Mouse (Mus musculus): ENCODE measurements around the gene Cep295nl. TPM values are rescaled to one million over a fixed set of nuclear protein-coding genes. Genes with fewer than 3 reads are reported as not detected.
"Not testable (repeated sequence)": the region's sequence is repeated elsewhere in the genome, so short reads cannot be mapped to it uniquely, and the experiment has no call there.

The Cep295nl gene
- 0.13 and 0.31 TPM in 2 replicates for polyA plus RNA-seq (2015; fragmentation: Nextera tagmentation; extraction: Ambion mirVana)

GRCm38 (mm10) chr11:118342400-118342981, at the start of gene Cep295nl:
Gene Cep295nl (minus strand): TSS chr11:118342500.
- Histone ChIP-seq H3K9ac (no peak within 1 kb of the TSS), H3K4me2 (peak within 1 kb of the TSS; percentile 36), H3K27me3 (no peaks in the 10 kb centered on the region), H3K4me3 (no peak within 1 kb of the TSS), H3K4me1 (peaks cover 58% of the 10 kb centered on the region), H3K36me3 (ENCODE audit: poor library complexity, severe bottlenecking) (no peaks in the 10 kb centered on the region), H3K9me3 (replicated peaks) (no peaks in the 10 kb centered on the region), H3K27ac (peak within 1 kb of the TSS; percentile 58)
- ATAC-seq = no peak
- WGBS = 40% methylated on average over 7 of the region's 7 CpGs

- WGBS = 92% methylated on average over 13 of the region's 13 CpGs
- not testable (repeated sequence) for H3K9ac ChIP-seq
Observed at GRCm38 (mm10) chr11:118387816-118388215, 45.5 kb upstream of the Cep295nl start.

GRCm38 (mm10) chr11:118379251-118380009, 37.1 kb upstream of the Cep295nl start:
- H3K4me2 ChIP-seq = no peak overlapping the region
- H3K9me3 ChIP-seq (replicated peaks) = no peaks in the 10 kb centered on the region
- no peak overlapping the region for H3K27ac ChIP-seq
- H3K9ac ChIP-seq = no peak overlapping the region
- ATAC-seq = no peak
- no peaks in the 10 kb centered on the region for H3K36me3 ChIP-seq (ENCODE audit: poor library complexity, severe bottlenecking)
- 46% methylated on average over 11 of the region's 11 CpGs for WGBS
- H3K27me3 ChIP-seq = no peaks in the 10 kb centered on the region
- peaks cover 9% of the 10 kb centered on the region; the same call in 1 of the 2 replicates for H3K4me1 ChIP-seq
- H3K4me3 ChIP-seq = no peak overlapping the region

More at GRCm38 (mm10) chr11:118387816-118388215, 45.5 kb upstream of the Cep295nl start:
- H3K9me3 ChIP-seq (replicated peaks); H3K27me3 ChIP-seq; ATAC-seq; H3K4me3 ChIP-seq; H3K4me1 ChIP-seq; H3K36me3 ChIP-seq (ENCODE audit: poor library complexity, severe bottlenecking); H3K4me2 ChIP-seq; H3K27ac ChIP-seq: not testable (repeated sequence)

- no peak overlapping the region for H3K9ac ChIP-seq
- H3K36me3 ChIP-seq (ENCODE audit: poor library complexity, severe bottlenecking) = no peaks in the 10 kb centered on the region
- H3K9me3 ChIP-seq (replicated peaks) = no peaks in the 10 kb centered on the region
- 86% methylated on average over 6 of the region's 6 CpGs for WGBS
- no peak overlapping the region for H3K27ac ChIP-seq
- H3K27me3 ChIP-seq = no peaks in the 10 kb centered on the region
- no peak overlapping the region for H3K4me2 ChIP-seq
- H3K4me3 ChIP-seq = no peak overlapping the region
- ATAC-seq = no peak
- H3K4me1 ChIP-seq = peaks cover 9% of the 10 kb centered on the region; the same call in 1 of the 2 replicates
Observed at GRCm38 (mm10) chr11:118378656-118379055, 36.4 kb upstream of the Cep295nl start.

GRCm38 (mm10) chr11:118376323-118376722, 34.0 kb upstream of the Cep295nl start:
- H3K27ac ChIP-seq; H3K9ac ChIP-seq; H3K4me2 ChIP-seq; H3K4me1 ChIP-seq; H3K9me3 ChIP-seq (replicated peaks); H3K36me3 ChIP-seq (ENCODE audit: poor library complexity, severe bottlenecking); ATAC-seq; H3K4me3 ChIP-seq; H3K27me3 ChIP-seq: not testable (repeated sequence)

GRCm38 (mm10) chr11:118375881-118376280, 33.6 kb upstream of the Cep295nl start:
- no peak overlapping the region for H3K4me2 ChIP-seq
- no peak for ATAC-seq
- H3K4me3 ChIP-seq = no peak overlapping the region
- no peaks in the 10 kb centered on the region for H3K27me3 ChIP-seq
- 88% methylated on average over 5 of the region's 5 CpGs for WGBS
- no peak overlapping the region for H3K9ac ChIP-seq
- no peaks in the 10 kb centered on the region for H3K36me3 ChIP-seq (ENCODE audit: poor library complexity, severe bottlenecking)
- no peak overlapping the region for H3K27ac ChIP-seq
- H3K9me3 ChIP-seq (replicated peaks) = no peaks in the 10 kb centered on the region
- H3K4me1 ChIP-seq = peaks cover 9% of the 10 kb centered on the region; the same call in 1 of the 2 replicates

- no peak overlapping the region for H3K27ac ChIP-seq
- no peak overlapping the region for H3K9ac ChIP-seq
- H3K4me1 ChIP-seq = peaks cover 9% of the 10 kb centered on the region; the same call in 1 of the 2 replicates
- no peak overlapping the region for H3K4me2 ChIP-seq
- ATAC-seq = no peak
- WGBS = 92% methylated on average over 8 of the region's 8 CpGs
- H3K4me3 ChIP-seq = no peak overlapping the region
- H3K27me3 ChIP-seq = no peaks in the 10 kb centered on the region
- H3K36me3 ChIP-seq (ENCODE audit: poor library complexity, severe bottlenecking) = no peaks in the 10 kb centered on the region
- no peaks in the 10 kb centered on the region for H3K9me3 ChIP-seq (replicated peaks)
Observed at GRCm38 (mm10) chr11:118375461-118375860, 33.2 kb upstream of the Cep295nl start.

- Histone ChIP-seq H3K27ac (no peak overlapping the region), H3K4me3 (no peak overlapping the region), H3K36me3 (ENCODE audit: poor library complexity, severe bottlenecking) (no peaks in the 10 kb centered on the region), H3K9me3 (replicated peaks) (no peaks in the 10 kb centered on the region), H3K27me3 (no peaks in the 10 kb centered on the region), H3K4me2 (no peak overlapping the region), H3K4me1 (peaks cover 9% of the 10 kb centered on the region; the same call in 1 of the 2 replicates), H3K9ac (no peak overlapping the region)
- ATAC-seq = no peak
Observed at GRCm38 (mm10) chr11:118375006-118375405, 32.7 kb upstream of the Cep295nl start.

- Histone ChIP-seq H3K27me3 (no peaks in the 10 kb centered on the region), H3K9ac (no peak overlapping the region), H3K36me3 (ENCODE audit: poor library complexity, severe bottlenecking) (no peaks in the 10 kb centered on the region), H3K27ac (no peak overlapping the region), H3K4me2 (no peak overlapping the region), H3K9me3 (replicated peaks) (no peaks in the 10 kb centered on the region), H3K4me3 (no peak overlapping the region), H3K4me1 (peaks cover 9% of the 10 kb centered on the region; the same call in 1 of the 2 replicates)
- WGBS = 72% methylated on average over 5 of the region's 5 CpGs
- ATAC-seq = no peak
Observed at GRCm38 (mm10) chr11:118374506-118374905, 32.2 kb upstream of the Cep295nl start.

GRCm38 (mm10) chr11:118372641-118373040, 30.3 kb upstream of the Cep295nl start:
- no peaks in the 10 kb centered on the region for H3K36me3 ChIP-seq (ENCODE audit: poor library complexity, severe bottlenecking)
- no peak overlapping the region for H3K4me2 ChIP-seq
- H3K27ac ChIP-seq = no peak overlapping the region
- no peak overlapping the region for H3K4me3 ChIP-seq
- no peak overlapping the region for H3K9ac ChIP-seq
- H3K9me3 ChIP-seq (replicated peaks) = no peaks in the 10 kb centered on the region
- no peak for ATAC-seq
- WGBS = 45% methylated on average over 7 of the region's 7 CpGs
- peaks cover 9% of the 10 kb centered on the region; the same call in 1 of the 2 replicates for H3K4me1 ChIP-seq
- no peaks in the 10 kb centered on the region for H3K27me3 ChIP-seq

GRCm38 (mm10) chr11:118371876-118372275, 29.6 kb upstream of the Cep295nl start:
- no peak overlapping the region for H3K9ac ChIP-seq
- no peaks in the 10 kb centered on the region for H3K27me3 ChIP-seq
- H3K4me3 ChIP-seq = no peak overlapping the region
- H3K4me2 ChIP-seq = no peak overlapping the region
- WGBS = 90% methylated on average over 7 of the region's 7 CpGs
- peaks cover 9% of the 10 kb centered on the region; the same call in 1 of the 2 replicates for H3K4me1 ChIP-seq
- no peaks in the 10 kb centered on the region for H3K36me3 ChIP-seq (ENCODE audit: poor library complexity, severe bottlenecking)
- ATAC-seq = no peak
- H3K9me3 ChIP-seq (replicated peaks) = no peaks in the 10 kb centered on the region
- H3K27ac ChIP-seq = no peak overlapping the region

- Histone ChIP-seq H3K4me2 (no peak overlapping the region), H3K4me1 (0 out of 2 replicates have a peak, but pooled peaks cover under 1% of the 10 kb centered on the region), H3K27ac (no peak overlapping the region), H3K36me3 (ENCODE audit: poor library complexity, severe bottlenecking) (no peaks in the 10 kb centered on the region), H3K4me3 (no peak overlapping the region), H3K9ac (no peak overlapping the region), H3K27me3 (no peaks in the 10 kb centered on the region), H3K9me3 (replicated peaks) (no peaks in the 10 kb centered on the region)
- ATAC-seq = no peak
- WGBS = 78% methylated on average over 8 of the region's 8 CpGs
Observed at GRCm38 (mm10) chr11:118369657-118370056, 27.4 kb upstream of the Cep295nl start.
